Mouse (Mus musculus): ENCODE data around the gene Kcmf1.

DNA sequence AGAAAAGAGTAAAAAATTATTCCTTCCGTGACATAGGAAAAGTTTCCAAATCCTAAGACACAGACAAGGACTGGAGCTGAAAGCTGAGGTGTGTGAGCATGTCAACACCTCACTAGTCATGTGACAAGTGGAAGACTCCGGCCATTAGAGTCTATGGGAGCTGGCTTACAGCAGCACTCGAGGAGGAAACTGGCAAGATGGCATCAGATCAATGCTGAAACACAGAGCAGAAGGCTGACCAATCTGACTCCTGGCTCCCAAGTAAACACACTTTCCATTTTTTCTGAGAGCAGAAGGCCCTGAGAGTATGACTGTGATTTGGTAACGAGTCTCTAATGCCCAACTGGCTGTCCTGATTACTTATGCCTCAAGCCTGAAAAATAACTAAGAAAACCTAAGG, 47.6 kb downstream of the Kcmf1 start:
- TF ChIP-seq POLR2A (IDR thresholded peaks at IDR 0.05; ENCODE audit: insufficient read depth, low read depth, low read length) (no peak), CTCF (IDR thresholded peaks at IDR 0.05; ENCODE audit: insufficient read depth, low read depth, low read length) (no peak)
